8 mouse cellular contexts compared by ENCODE assay signal in the genomic region with DNA sequence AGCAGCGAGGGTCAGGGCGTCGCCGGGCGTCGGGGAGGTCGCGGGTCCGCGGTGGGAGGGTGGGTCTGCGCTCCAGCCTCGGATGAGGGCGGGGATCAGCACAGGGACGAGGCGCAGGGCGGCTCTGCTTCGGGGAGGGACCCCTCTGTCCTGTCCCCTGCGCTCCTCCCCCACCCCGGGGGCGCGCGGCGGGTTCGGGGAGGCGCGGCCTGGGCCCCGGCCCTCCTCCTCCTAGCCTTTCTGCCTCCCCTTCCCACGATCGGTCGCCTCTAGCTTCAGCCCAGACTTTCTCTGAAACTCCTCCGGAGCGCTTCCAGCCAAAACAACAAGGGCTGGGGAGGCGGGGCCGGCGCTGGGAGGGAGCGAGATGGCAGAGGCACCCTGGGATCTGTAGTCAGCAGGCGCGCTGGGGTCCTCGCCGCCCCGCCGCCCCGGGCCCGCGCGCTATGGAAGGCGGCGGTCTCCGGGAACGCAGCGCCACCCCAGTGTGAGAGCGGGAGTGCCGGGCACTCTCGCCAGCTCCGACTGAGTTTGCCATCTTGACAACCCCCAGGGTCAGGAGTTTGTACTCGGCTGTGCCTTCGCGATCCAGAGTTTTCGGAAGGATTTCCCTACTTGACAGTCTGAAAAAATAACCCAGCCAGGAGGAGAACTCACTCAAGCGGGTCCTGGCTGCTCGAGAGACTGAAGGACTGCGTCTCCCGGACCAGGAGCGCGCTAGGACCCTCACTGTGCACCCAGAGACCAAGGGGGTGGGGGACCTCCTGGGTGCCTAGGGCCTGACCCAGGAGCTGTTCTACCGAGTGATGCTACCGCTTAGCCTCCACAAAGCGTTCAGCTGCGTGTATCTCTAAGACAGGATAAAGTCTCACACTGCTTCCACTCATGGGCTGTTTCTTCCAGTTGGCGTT. TPM values are rescaled to one million over a fixed set of nuclear protein-coding genes. Genes with fewer than 3 reads are reported as not detected.
DNase-seq lines count a peak whose midpoint lies in the region; ATAC-seq and TF ChIP-seq lines count a peak whose summit lies in the region.

Gene Gab1, minus strand, starts transcription at position 324 of the 911 bp plus-strand sequence.

- DNase-seq in brain, adult 2 months (ENCODE audit: low read depth, low spot score), result peak; percentile 84
- peak; percentile 100 for DNase-seq in heart, adult 11 months
- peak; percentile 93 for DNase-seq in kidney, adult 18-20 months
- DNase-seq in limb, embryonic 10.5 days (ENCODE audit: low spot score), result peak; percentile 92
- peak; percentile 93 for DNase-seq in midbrain, embryonic 10.5 days (ENCODE audit: low spot score)
- peak in 1 of 2 experiments; percentile 17 for DNase-seq in spleen, adult 2 months (ENCODE audit: low read depth in 1 of 2, low spot score in 2 of 2)

- no peaks in the 10 kb centered on the region for H3K36me3 ChIP-seq in embryonic facial prominence, embryonic 12.5 days
- H3K36me3 ChIP-seq in limb, embryonic 10.5 days, result no peaks in the 10 kb centered on the region
- no peaks in the 10 kb centered on the region for H3K36me3 ChIP-seq in midbrain, embryonic 10.5 days
- H3K36me3 ChIP-seq in spleen, adult 2 months (ENCODE audit: control insufficient read depth, insufficient read depth, low read length), result no peaks in the 10 kb centered on the region

- peaks cover 14% of the 10 kb centered on the region for H3K4me1 ChIP-seq in embryonic facial prominence, embryonic 12.5 days
- H3K4me1 ChIP-seq in limb, embryonic 10.5 days, result peaks cover 15% of the 10 kb centered on the region
- H3K4me1 ChIP-seq in midbrain, embryonic 10.5 days, result peaks cover 37% of the 10 kb centered on the region
- peaks cover 5% of the 10 kb centered on the region; the same call in 1 of the 2 replicates for H3K4me1 ChIP-seq in spleen, adult 2 months (ENCODE audit: control insufficient read depth, insufficient read depth, insufficient read length)

- peak within 1 kb of the TSS; percentile 86 for H3K4me3 ChIP-seq in embryonic facial prominence, embryonic 12.5 days
- peak within 1 kb of the TSS; percentile 88 for H3K4me3 ChIP-seq in limb, embryonic 10.5 days
- peak within 1 kb of the TSS; percentile 74 for H3K4me3 ChIP-seq in midbrain, embryonic 10.5 days
- H3K4me3 ChIP-seq in spleen, adult 2 months (ENCODE audit: extremely low read depth, insufficient read depth, insufficient read length), result peak within 1 kb of the TSS; percentile 55

- peak within 1 kb of the TSS; percentile 82 for H3K9ac ChIP-seq in embryonic facial prominence, embryonic 12.5 days

- no peaks in the 10 kb centered on the region for H3K9me3 ChIP-seq in embryonic facial prominence, embryonic 12.5 days
- no peaks in the 10 kb centered on the region for H3K9me3 ChIP-seq in limb, embryonic 10.5 days (replicated peaks)
- H3K9me3 ChIP-seq in midbrain, embryonic 10.5 days (replicated peaks), result 0 out of 2 replicates have a peak, but pooled peaks cover 2% of the 10 kb centered on the region

- H3K27me3 ChIP-seq in embryonic facial prominence, embryonic 12.5 days, result no peaks in the 10 kb centered on the region
- H3K27me3 ChIP-seq in limb, embryonic 10.5 days (ENCODE audit: low read depth, poor library complexity, severe bottlenecking), result no peaks in the 10 kb centered on the region
- no peaks in the 10 kb centered on the region for H3K27me3 ChIP-seq in midbrain, embryonic 10.5 days (ENCODE audit: low read depth, poor library complexity, severe bottlenecking)
- H3K27me3 ChIP-seq in spleen, adult 2 months (ENCODE audit: control insufficient read depth, insufficient read depth, low read length), result peaks cover 12% of the 10 kb centered on the region

- WGBS in embryonic facial prominence, embryonic 12.5 days, result 1% methylated on average over 66 of the region's 70 CpGs
- WGBS in limb, embryonic 10.5 days, result under 1% methylated on average over 66 of the region's 70 CpGs
- WGBS in midbrain, embryonic 10.5 days, result 2% methylated on average over 70 of the region's 70 CpGs
- WGBS in spleen, adult 2 months, result 3% methylated on average over 70 of the region's 70 CpGs

- ATAC-seq in embryonic facial prominence, embryonic 12.5 days (ENCODE audit: insufficient number of reproducible peaks, insufficient read depth, low FRiP score, low TSS enrichment), result peak; percentile 97
- ATAC-seq in activated CD4-positive, CD25-positive, alpha-beta regulatory T cell, adult 4 months, result no peak

- H3K4me2 ChIP-seq in embryonic facial prominence, embryonic 12.5 days (replicated peaks), result peak within 1 kb of the TSS; percentile 69

- TF ChIP-seq CTCF in spleen, adult 2 months (IDR thresholded peaks at IDR 0.05; ENCODE audit: extremely low read depth, insufficient read depth, insufficient read length, insufficient replicate concordance), result no peak

- TF ChIP-seq POLR2A in spleen, adult 2 months (IDR thresholded peaks at IDR 0.05; ENCODE audit: low read depth, low read length), result no peak

- peak within 1 kb of the TSS; percentile 99 for H3K27ac ChIP-seq in embryonic facial prominence, embryonic 12.5 days
- peak within 1 kb of the TSS; percentile 96 for H3K27ac ChIP-seq in limb, embryonic 10.5 days
- peak within 1 kb of the TSS; percentile 94 for H3K27ac ChIP-seq in midbrain, embryonic 10.5 days (replicated peaks)
- peak within 1 kb of the TSS; percentile 60 for H3K27ac ChIP-seq in spleen, adult 2 months (ENCODE audit: insufficient read depth, low read length)

RNA-seq across cellular contexts. Expression of gene Gab1, which starts in this region (rescaled TPM):
- 24.4 and 26.9 TPM in 2 replicates for polyA plus RNA-seq in embryonic facial prominence, embryonic 12.5 days (2016; fragmentation: Nextera tagmentation; extraction: Ambion mirVana)
- polyA plus RNA-seq in limb, embryonic 10.5 days (2016; fragmentation: Nextera tagmentation; extraction: Ambion mirVana), result 10.6 and 14.2 TPM in 2 replicates
- 12.9 and 13.0 TPM in 2 replicates for polyA plus RNA-seq in midbrain, embryonic 10.5 days (2016; fragmentation: Nextera tagmentation; extraction: Ambion mirVana)
- 4.4 and 4.9 TPM in 2 replicates for polyA plus RNA-seq in spleen, adult 2 months (2012; rRNA removed)
- polyA plus RNA-seq in activated CD4-positive, CD25-positive, alpha-beta regulatory T cell, adult 4 months (2017; shearing (Covaris generic)), result under 1 TPM in 1 of 2 experiments, not detected in 1; 0.15 TPM
